10 mouse cellular contexts compared by ENCODE assay signal in the genomic region with DNA sequence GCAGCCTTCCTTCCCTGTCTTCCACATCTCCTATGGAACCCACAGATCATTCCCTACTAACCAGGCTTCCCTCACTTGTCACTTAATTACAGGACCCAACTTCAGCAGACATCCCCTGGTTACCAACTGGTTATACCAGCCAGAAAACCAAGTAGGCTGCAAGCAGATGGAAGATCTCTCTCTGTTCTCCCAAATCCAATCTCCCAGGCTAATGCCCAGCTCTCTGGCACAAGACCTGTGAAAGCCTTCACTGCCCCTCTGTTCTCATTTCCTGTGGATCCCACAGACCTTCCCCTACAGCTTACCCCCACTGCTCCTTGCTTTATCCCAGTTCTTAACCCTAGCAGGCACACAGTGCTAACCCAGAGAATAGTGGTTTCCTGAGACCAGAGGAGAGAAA.
DNase-seq lines count a peak whose midpoint lies in the region.
"Had no signal": no experiment of that assay in that cellular context is flagged by ENCODE, and none has a peak within 500 bp of the region (broad histone marks: within the 10 kb centered on the region; RNA-seq: fewer than 3 reads in every experiment).

No protein-coding gene starts in this region.

- peak; percentile 82 for DNase-seq in brain, adult 2 months (ENCODE audit: low read depth, low spot score)
- peak; percentile 76 for DNase-seq in cerebellum, adult 11-12 months
- DNase-seq in cerebellum, adult 9-10 months, result peak; percentile 81
- peak; percentile 53 to 63 for DNase-seq in cerebellum, postnatal 25 days
- no peak for DNase-seq in layer of hippocampus, adult 9-11 months
- DNase-seq in thymus, postnatal 0 days (ENCODE audit: low spot score), result no peak
- no peak for DNase-seq in right cerebral cortex, postnatal 14 days
- DNase-seq: adrenal gland, postnatal 14 days; forebrain, postnatal 0 days; gastrocnemius, postnatal 14 days had no signal

Comparison
In these comparisons a context has a peak if more than half of its experiments do, and no peak if none do; other contexts are left out.
1. DNase-seq: peak in brain, adult 2 months (single experiment), cerebellum, adult 11-12 months (single experiment), cerebellum, adult 9-10 months (single experiment) and cerebellum, postnatal 25 days (2 of 2); none in layer of hippocampus, adult 9-11 months (single experiment), thymus, postnatal 0 days (single experiment) and right cerebral cortex, postnatal 14 days (single experiment).